Mouse (Mus musculus) left cerebral cortex, postnatal 25 days (tissue): ENCODE results near the gene Mrpl34. TPM values are rescaled to one million over a fixed set of nuclear protein-coding genes. Genes with fewer than 3 reads are reported as not detected.

Experiments
- DNase-seq, 2 experiments: peaks; one replicate each; pipeline ENCODE4 v3.0.0; 2022; ENCODE audit warnings: low spot score in 2 of 2, mixed read lengths in 1 of 2
- intact Hi-C: fragments of 180-260 bp; cut with DNase I; formaldehyde crosslinking; loops from one replicate; pipeline ENCODE4 v1.15.1; 2025
- total RNA-seq, 2 experiments: library from RNA; stranded (reverse); gene quantifications; 2 replicates each; pipeline ENCODE4 v1.2.3; 2021

Gene Mrpl34
- total RNA-seq, 2 experiments from 2014 or later: 59.7 to 60.8 TPM

DNA sequence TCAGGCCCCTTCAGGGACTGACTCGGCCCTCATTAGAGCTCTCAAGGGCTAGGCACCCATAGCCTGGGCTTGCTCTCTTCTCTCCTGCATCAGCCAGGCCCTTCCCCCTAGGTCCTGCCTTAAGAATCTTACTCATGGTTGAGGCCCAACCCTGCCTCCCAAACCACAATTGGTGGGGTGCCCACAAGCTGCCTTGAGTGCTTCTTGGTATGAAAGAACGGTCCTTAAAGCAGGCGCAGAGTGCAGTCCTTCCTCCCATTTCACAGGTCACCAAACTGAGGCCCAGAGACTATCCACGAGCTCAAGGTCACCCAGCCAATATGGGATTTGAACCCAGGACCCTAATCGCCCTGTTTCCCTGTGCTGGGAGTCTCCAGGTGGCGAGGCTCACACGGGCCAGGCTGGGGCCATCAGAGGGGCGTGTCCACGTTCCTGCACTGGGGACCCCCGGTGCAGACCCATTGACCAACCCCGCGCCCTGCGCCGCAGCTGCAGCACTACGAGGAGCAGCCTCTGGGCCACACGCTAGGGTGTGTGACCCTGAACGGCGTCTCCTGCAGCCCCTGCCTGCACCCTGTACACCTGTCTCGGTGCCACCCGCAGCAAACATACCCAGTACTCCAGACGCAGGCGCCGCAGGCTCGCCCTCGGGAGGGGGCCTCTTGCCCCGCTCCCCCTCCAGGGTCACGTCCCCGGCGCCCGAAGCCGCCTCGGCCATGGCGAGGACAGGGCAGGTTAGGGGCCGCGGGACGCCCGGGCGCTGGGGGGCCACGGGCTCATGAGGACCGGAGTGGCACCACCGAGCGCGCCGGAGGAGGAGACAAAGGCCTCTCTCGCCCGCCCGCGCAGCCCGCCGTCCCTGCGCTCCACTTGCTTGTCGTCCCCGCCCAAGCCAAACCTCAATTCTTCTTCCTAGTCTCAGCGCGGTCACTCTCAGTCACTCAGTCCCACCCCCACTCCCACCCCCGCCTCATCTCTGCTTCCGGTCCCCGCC, 20.7 kb downstream of the Mrpl34 start, which contains the start of gene Ano8:
Ano8 (minus strand) TSS at position 822 of the 994 bp plus-strand sequence.
- peak; percentile 89 to 93 for DNase-seq
- intact Hi-C loops: loop anchor here (1.0 kb wide), 1 partner anchor 8 kb away; no protein-coding TSS in a partner anchor

DNA sequence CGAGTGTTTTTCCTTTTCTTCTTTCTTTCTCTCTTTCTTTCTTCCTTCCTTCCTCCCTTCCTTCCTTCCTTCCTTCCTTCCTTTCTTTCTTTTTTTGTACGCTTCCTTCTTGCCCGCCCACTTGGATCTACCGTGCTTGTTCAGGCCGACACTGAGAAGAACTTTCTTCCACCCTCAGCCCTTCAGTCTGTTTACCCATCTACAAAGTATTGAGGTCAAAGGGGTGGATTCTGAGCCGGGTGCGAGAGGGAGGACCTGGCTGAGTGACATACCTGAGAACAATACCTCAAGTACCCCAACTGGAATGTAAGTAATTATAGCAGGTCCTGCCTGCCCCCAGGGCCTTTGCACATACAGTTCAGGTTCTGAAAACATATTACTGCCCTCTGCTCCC, 21.4 kb downstream of the Mrpl34 start:
- intact Hi-C loops: no loop called here

DNA sequence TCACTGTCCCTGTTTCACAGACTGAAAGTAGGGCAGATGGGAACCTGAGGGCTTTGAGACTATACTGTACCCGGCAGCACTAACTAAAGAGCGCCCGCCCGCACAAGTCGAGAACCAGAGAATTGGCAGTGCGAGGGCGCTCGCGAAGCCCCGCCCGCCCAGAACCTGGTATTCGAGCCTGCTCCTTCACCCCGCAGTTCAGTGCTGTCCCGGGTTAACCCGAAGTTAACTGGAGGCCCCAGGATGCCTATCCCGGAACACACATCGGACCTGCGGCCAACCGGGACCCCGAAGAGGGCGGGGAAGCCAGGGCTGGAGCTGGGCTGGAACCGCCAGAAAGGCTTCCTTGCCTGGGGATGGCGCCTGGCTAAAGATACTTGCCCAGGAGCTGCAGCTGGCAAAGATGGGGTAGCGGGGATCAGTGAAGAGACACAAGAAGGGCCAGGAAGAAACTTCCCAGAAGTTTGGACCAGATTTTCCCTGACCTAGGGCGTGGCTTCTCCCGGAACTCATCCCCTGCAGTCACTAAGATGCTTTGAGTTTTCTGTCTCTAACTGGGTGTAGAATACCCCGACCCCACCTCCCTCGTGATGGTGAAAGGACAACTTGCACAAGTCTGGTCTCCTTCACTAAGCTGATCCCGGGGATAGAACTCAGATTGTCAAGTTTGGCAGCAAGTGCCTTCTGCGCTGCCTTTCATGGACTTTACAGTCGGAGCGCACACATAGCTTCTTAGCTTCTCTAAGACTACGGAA, 23.1 kb downstream of the Mrpl34 start, which contains the start of gene Gtpbp3:
Gtpbp3 (plus strand) TSS at position 413 of the 755 bp plus-strand sequence.
- intact Hi-C loops: loop anchor here (2.0 kb wide), 1 partner anchor 13 kb away; no protein-coding TSS in a partner anchor
- peak; percentile 85 to 86 for DNase-seq

More for the DNA sequence above, 21.4 kb downstream of the Mrpl34 start:
- no peak for DNase-seq

DNA sequence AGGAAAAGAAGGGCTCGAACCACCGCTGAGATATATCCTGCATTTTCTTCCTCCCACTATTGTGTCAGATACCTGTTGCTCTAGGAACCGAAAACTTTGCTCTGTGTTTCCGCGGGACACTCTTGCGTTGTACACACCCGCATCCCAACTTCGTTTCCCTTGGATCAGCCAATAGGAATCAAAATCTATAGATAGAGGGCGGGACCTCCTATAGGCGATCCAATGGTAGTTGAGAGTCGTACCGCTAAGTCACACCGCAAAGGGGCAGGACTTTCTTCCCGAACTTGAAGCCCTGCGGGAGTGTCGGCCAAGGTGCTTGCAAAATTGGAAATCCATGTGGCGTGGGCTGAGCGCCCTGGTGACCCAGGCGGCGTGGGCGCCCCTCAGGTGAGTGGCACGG, 23.7 kb downstream of the Mrpl34 start:
- intact Hi-C loops: loop anchor here (2.0 kb wide), 1 partner anchor 14 kb away; no protein-coding TSS in a partner anchor
- DNase-seq: peak; percentile 85 to 96

DNA sequence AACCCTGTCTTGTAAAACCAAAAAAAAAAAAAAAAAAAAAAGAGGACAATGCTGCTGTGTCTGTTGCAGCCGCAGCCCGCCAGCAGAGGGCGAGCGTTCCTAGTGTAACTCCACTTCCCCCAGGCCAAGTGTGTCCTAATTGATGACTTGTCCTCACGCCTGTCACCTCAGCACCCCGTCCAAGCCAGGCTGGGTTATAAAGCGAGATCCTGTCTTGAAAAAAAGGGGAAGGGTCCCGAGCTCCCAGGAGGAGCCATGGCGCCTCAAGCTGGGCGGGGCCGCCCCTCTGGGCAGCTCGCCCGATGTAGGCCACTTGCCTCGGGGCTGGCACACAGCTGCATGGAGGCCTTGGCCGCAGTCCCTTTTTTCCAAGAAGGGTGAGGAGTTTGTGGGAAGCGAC, 30.3 kb downstream of the Mrpl34 start:
- intact Hi-C loops: no loop called here
- DNase-seq: peak; percentile 75 to 81

DNA sequence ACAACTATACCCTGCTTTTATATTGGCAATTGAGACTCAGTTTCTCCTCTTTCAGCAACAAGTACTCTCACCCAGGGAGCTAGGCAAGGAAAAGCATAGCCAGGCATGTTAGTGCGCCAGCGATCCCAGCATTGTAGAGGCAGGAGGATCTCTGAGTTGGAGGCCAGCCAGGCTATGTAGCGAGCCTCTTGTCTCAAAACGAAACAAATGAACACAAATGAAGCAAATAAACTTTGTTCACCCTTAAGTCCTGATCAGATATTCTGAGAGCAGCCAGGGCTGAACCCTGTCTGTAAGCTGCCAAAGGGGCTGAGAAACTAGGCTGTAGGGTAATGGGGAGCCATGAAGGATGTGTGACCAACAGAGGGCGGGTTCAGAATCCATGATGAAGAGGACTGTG, 31.1 kb downstream of the Mrpl34 start:
- DNase-seq: no peak
- intact Hi-C loops: loop anchor here (1.0 kb wide), 1 partner anchor 25 kb away; no protein-coding TSS in a partner anchor

DNA sequence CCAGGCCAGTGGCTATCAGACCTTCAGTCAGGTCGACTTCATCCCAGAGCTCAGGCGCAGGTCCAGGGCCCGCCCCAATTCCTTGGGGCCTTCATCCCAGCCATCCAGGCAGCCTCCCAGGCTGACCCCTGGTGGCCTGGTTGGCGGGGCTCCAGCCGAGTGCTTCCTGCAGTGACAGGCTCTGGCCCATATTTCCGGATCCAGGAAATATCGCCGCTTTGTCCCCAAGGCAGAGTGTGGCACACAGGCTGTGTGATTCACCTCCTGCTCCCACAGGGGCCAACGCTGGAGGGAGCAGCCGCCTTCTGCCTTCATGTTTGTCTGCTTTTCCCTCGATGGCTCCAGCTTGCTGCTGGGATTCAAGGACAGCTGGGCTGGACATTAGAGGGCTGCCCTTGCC, 31.7 kb downstream of the Mrpl34 start:
- intact Hi-C loops: loop anchor here (1.0 kb wide), 1 partner anchor 25 kb away; no protein-coding TSS in a partner anchor
- DNase-seq: no peak

DNA sequence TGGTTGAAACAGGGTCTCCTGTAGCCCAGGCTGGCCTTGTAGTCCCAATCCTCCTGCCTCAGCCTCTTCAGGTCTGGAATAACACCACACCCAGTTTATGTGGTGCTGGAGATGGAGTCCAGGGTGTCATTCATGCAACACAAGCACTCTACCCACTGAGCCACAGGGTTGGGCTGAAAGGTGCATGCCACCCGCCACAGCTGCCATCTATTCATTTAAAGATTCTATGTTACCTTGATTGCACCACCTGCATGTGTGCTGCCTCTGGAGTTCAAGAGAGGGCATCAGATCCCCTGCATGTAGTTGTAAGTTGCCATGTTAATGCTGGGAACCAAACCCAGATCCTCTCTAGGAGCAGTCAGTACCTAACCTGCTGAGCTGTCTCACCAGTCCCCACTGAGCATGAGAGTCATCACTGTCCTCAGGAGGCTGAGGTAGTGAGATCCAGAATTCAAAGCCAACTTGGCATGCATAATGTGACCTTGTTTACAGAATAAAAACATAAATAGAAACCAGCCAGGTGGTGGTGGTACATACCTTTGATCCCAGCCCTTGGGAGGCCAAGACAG, 32.4 kb downstream of the Mrpl34 start:
- DNase-seq: no peak
- intact Hi-C loops: no loop called here

DNA sequence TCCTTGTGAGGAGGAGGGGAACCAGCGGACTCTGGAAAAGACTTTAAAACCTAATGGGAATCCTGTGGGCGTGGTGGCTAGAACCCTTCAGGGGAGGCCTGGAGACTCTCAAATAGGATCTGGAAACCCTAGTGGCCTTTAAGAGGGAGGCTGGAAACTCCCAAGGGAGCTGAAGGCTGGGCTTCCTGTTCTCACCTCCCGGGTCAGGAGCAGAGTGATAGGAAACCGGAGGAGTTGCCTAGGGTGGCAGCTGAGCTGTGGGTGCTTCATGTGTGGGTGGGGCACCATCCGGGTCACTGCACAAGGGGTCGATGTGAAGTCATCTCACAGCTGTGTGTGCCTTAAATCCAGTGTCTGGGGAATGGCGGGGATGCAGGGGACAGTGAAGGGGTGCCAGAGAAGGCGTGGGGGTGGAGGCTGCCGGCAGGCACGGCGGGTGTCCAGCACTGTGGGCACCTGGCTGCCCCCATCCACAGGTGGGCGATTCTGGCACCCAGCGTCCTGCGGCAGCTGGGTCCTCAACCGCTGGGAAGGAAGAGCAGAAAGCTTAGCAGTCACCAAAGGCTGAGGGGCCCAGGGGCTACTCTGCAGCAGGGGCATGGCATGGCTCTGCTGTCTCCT, 33.2 kb downstream of the Mrpl34 start:
- intact Hi-C loops: no loop called here
- DNase-seq: no peak

DNA sequence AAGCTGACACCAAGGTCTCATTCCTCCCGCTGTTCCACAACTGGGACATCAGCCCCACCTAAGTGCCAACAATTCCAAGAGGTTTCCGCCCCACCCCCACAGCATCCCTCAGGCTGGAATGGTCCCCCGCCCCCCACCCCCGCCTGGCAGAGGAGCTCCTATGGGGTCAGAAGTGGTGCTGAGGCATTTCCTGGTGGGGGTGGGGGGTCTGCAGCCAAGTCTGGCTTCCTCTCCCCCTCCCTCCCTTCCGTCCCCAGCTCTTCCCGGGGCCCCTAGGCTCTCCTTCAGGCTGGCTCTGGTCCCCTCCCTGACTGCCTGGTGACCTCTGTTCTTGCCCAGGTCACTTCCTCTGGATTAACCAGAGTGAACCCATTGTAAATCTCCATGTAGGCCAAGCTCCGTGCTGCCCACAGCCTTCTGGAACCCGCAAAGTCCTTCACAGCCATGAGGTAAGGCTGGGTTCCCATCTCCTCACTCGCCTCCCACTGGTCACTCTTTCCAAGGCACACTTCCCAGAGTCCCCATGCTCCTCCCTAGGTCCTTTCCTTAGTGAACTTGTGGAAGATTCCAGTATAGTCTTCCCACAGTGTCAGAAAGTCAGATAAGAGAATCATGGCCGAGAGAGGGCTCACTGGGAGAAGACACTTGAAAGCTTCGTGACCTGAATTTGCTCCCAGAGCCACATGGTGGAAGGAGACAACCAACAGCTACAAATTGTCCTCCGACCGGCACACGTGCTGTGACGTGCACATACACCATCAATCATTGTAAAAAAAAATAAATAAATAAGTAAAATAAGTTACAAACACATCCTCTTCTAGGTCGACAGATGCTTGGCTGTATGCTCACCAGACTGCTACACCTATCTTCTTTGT, 34.3 kb downstream of the Mrpl34 start:
- intact Hi-C loops: no loop called here
- no peak for DNase-seq

DNA sequence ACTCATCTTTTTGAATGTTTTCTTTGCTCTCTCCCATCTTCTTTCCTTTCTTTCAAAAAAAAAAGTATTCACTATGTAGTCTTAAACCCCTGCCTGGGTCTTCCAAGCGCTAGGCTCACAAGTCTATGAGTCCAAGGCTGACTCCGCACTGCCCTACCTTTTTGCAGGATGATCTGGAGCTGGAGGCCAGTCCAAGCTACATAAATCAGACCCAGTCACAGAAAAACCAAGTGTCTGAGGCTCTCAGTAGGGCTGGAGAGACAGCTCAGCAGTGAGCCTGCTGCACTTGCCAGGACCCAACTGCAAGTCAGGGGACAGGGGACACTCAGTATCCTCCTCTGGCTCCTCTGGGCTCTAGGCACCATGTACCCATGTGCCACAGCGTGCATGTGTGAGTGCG, 39.6 kb downstream of the Mrpl34 start:
- DNase-seq: no peak
- intact Hi-C loops: no loop called here

DNA sequence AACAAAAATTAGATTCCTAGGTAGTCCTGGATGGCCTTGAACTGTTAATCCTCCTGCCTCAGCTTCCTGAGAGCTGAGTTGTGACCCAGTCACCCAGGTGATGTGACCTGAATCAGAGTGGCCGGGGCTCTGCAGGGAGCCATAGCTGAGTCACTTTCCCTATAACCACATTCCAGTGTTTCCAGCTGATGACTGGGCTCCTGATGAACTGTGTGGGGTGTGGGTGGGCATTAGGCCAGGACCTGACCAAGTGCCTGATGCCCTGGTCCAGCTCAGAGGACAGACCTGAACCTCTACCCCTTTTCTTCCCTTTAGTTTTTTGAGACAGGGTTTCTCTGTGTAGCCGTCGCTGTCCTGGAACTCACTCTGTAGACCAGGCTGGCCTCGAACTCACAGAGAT, 40.6 kb downstream of the Mrpl34 start:
- DNase-seq: no peak
- intact Hi-C loops: no loop called here

DNA sequence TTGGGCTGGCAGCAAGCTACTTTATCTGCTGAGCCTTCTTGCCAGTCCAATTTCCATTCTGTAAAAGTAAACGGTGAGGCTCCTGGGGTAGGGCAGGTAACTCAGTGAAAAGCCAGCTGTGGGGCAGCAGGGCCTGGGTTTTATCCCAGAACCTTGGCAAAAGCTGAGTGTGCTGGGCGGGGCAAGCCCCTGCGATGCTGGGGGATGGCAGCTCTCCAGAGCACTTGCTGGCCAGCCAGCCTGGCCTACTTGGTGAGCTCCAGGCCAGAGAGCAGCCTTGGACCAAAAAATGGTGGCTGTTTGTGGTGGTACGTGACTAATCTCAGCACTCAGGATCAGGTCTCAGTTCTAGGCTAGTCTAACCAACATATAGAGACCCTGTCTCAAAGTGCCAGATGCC, 41.2 kb downstream of the Mrpl34 start:
- no peak for DNase-seq
- intact Hi-C loops: no loop called here

DNA sequence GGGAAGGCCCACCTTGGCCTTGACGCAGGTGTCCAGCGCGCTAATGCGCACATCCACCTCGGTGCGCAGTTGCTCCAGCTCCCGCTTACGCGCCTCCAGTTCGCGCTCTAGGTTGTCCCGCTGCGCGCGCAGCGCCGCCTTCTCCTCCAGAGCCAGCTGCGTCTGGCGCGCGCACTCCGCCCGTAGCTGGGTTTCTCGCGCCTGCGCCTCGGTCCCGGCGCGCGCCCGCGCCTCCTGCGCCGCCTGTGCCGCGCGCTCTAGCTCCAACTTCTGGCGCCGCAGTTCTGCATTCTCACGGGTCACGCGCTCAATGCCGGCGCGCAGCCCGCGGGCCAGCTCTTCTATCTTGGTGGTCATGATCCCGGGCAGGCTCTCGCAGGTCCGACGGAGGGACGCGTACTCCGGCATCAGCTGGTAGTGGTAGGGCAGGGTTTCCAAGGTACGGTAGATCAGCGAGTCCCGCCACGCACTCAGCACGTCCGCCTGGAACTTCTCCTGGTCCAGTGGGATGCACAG, 42.9 kb downstream of the Mrpl34 start:
- intact Hi-C loops: no loop called here

DNA sequence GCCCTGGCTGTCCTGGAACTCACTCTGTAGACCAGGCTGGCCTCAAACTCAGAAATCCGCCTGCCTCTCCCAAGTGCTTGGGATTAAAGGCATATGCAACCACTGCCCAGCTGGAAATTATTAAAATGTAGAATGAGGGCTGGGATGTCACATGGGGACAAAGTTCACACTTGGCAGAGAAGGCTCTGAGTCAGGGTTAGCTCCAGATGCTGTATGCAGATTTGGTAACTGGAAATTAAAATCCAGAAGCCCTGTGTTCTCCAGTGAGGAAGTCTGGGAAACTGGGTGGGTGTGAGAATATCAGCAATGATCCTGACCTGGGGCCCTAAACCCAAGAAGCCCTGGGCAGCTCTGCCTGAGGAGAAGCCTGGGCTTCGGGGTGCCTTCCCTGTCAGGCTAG, 44.6 kb downstream of the Mrpl34 start:
- no peak for DNase-seq
- intact Hi-C loops: no loop called here

More for the DNA sequence above, 42.9 kb downstream of the Mrpl34 start:
- peak; percentile 88 to 89 for DNase-seq

DNA sequence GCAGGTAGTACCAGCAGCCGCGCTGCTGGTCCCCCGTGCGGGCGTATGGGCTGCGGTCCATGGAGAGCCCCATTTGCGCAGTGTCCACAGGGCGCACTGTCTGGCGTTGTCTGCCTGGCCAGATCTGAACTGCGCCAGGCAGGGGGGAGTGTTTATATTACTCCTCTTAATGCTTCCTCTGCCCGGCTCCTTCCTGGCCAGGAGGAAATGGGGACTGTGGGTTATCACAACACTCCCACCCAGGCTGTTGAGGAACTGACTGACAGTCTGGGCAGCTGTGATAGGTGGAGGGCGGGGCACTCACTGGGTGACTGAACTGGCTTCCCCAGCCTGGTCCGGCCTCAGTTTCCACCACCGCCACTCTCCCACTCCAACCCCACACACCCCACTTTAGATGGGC, 46.9 kb downstream of the Mrpl34 start, which contains the start of gene Plvap:
Plvap (minus strand) TSS at position 109 of the 400 bp plus-strand sequence.
- intact Hi-C loops: no loop called here
- no peak for DNase-seq

DNA sequence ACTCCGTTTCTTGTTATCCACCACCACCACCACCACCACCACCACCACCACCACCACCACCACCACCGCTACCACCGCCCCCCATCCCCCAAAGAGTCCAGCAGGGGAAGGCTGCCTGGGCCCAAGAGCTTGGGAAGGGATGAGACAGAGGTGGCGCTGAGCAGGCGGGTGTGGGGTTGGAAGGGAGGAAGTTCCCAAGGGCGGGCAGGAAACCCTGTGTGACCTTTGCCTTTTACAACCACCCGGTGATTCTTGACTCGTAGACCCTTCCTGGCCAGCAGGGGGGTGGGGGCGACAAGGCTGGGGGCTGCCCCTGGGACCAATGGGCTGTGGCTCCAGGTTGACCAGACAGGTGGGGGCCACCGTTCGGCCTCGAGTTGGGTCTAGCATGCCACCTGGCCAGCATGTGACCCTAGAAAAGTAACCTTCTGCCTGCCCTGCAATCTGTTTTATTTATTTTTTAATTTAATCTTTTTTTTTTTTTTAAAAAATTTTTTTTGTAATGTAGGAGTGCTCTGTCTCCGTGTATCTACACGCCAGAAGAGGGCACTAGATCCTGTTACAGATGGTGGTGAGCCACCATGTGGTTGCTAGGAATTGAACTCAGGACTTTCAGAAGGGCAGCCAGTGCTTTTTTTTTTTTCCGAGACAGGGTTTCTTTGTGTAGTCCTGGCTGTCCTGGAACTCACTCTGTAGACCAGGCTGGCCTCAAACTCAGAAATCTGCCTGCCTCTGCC, 48.4 kb downstream of the Mrpl34 start:
- no peak for DNase-seq
- intact Hi-C loops: no loop called here
